Mouse (Mus musculus) neural tube, embryonic 15.5 days (tissue): ENCODE results near the gene Sox4. TPM values are rescaled to one million over a fixed set of nuclear protein-coding genes. Genes with fewer than 3 reads are reported as not detected.

ENCODE experiments used
- ATAC-seq: fragments of 200-750 bp; cut with Nextera tagmentation; 2 replicates; pipeline ENCODE4 v1.8.0; 2017; ENCODE audit warnings: mild to moderate bottlenecking, moderate TSS enrichment, moderate library complexity; ENCODE audit not compliant: low FRiP score
- H3K27ac ChIP-seq: fragments of 300-500 bp; sonication (generic); replicated peaks from 2 replicates; pipeline ENCODE4 v1.5.1; 2015; ENCODE audit warnings: mild to moderate bottlenecking, inconsistent platforms
- H3K27me3 ChIP-seq: fragments of 300-500 bp; sonication (generic); replicated peaks from 2 replicates; pipeline ENCODE4 v1.6.1; 2015; ENCODE audit warnings: inconsistent platforms
- H3K36me3 ChIP-seq: fragments of 300-500 bp; sonication (generic); 2 replicates; pipeline ENCODE4 v1.6.1; 2015; ENCODE audit warnings: inconsistent platforms
- H3K4me1 ChIP-seq: fragments of 300-500 bp; sonication (generic); 2 replicates; pipeline ENCODE4 v1.6.1; 2015; ENCODE audit warnings: inconsistent platforms
- H3K4me2 ChIP-seq: fragments of 300-500 bp; sonication (generic); 2 replicates; pipeline ENCODE4 v1.6.1; 2015; ENCODE audit warnings: inconsistent platforms, mild to moderate bottlenecking, moderate library complexity
- H3K4me3 ChIP-seq: fragments of 300-500 bp; sonication (generic); replicated peaks from 2 replicates; pipeline ENCODE4 v1.5.1; 2015; ENCODE audit warnings: mild to moderate bottlenecking, inconsistent platforms
- H3K9ac ChIP-seq: fragments of 300-500 bp; sonication (generic); replicated peaks from 2 replicates; pipeline ENCODE4 v1.6.1; 2015; ENCODE audit warnings: mild to moderate bottlenecking, inconsistent platforms
- H3K9me3 ChIP-seq: fragments of 300-500 bp; sonication (generic); replicated peaks from 2 replicates; pipeline ENCODE4 v1.6.1; 2016; ENCODE audit warnings: inconsistent platforms
- WGBS: fragments of 180-500 bp; shearing (Covaris S2); methylation state at CpG from one replicate; pipeline ENCODE4 v1.1.7; 2015; ENCODE audit warnings: mixed read lengths; 5-methylcytosine and 5-hydroxymethylcytosine counted together
- polyA plus RNA-seq: library from polyadenylated mRNA; unstranded; fragments of >200 nt; fragmentation: Nextera tagmentation; extraction: Ambion mirVana; gene quantifications from 2 replicates; pipeline ENCODE4 v1.2.1, GENCODE M21; 2015

Sox4 gene
- polyA plus RNA-seq, 1 experiment from 2014 or later: 108 TPM

DNA sequence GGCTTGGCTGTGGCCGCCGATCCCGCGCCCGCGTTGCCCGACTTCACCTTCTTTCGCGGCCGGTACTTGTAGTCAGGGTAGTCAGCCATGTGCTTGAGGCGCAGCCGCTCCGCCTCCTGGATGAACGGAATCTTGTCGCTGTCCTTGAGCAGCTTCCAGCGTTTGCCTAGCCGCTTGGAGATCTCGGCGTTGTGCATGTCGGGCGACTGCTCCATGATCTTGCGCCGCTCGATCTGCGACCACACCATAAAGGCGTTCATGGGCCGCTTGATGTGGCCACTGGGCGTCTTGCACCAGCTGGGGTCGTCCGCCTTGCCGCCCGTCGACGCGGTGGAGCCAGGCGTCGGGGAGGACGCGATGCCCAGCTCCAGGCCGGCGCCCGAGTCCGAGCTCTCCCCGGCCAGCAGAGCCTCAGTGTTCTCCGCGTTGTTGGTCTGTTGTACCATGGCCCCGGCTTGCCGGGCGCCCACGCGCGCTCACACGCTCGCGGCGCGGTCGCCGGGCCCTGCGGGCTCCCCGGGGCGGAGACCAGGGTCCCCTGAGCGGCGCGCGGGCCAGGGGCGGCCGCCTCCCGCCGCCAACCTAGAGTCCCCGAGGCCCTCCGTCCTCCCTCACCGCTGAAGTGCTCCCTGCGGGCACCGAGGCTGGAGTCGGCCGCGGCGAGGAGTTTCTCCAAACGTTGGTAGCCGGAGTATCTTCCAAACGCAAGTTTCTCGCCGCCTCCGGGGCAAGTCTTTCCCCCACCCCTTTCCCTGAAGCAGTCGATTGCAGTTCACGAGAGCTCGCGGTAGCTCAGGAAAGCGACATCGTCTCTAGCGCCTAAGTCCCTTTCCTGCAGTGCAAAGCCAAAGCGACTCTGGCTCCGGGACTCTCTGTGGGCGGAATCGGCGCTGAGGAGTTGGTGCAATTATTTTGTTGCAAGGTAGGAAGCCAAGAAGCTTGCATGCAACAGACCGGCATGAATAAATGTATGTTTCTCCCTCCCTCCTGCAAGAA lies 639 bp downstream of the Sox4 start:
- Histone ChIP-seq H3K9me3 (no peaks in the 10 kb centered on the region), H3K4me2 (peak overlapping the region; percentile 60), H3K4me1 (peaks cover 26% of the 10 kb centered on the region), H3K27me3 (no peaks in the 10 kb centered on the region), H3K36me3 (no peaks in the 10 kb centered on the region), H3K9ac (peak overlapping the region; percentile 99), H3K27ac (peak overlapping the region; percentile 98), H3K4me3 (peak overlapping the region; percentile 95)
- ATAC-seq: peak; percentile 60
- WGBS: under 1% methylated on average over 77 of the region's 98 CpGs

DNA sequence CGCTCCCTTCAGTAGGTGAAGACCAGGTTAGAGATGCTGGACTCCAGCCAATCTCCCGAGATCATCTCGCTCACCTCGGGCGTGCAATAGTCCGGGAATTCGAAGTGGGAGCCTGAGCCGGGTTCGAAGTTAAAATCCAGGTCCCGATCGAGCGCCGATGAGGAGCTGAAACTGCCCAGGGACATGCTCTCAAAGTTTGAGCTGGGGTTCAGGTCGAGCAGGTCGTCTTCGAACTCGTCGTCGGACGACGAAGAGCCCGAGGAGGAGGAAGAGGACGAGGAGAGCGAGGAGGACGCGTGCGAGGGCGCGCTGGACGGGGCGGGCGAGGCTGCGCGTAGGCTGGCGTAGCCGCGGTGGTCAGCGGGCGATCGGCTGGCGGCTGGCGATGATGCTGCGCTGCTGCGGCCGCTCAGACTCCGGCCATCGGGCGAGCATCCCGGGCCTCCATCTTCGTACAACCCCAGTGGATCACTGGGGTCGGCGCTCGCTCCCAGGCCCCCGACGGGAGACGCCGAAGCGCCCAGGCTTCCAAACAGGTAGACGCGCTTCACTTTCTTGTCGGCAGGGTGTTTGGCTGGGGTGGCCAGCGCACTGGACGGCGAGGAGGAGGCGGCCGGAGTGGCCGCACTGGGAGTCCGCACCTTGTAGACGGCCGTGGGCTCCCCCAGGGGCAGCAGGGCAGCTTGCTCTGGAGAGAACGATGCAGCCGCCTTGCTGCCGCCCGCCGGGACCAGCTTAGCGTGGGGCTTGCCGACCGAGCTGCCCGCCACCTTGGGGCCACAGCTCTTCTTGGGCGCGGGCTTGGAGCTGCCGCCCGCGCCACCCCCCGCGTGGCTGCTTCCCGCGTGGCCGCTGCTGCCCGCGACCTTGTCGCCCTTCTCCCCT lies 1.6 kb downstream of the Sox4 start:
- no peak for ATAC-seq
- WGBS: under 1% methylated on average over 90 of the region's 92 CpGs
- no peaks in the 10 kb centered on the region for H3K27me3 ChIP-seq
- H3K4me1 ChIP-seq: peaks cover 27% of the 10 kb centered on the region
- H3K9me3 ChIP-seq: no peaks in the 10 kb centered on the region
- H3K36me3 ChIP-seq: no peaks in the 10 kb centered on the region
- peak overlapping the region; percentile 60 for H3K4me2 ChIP-seq
- H3K4me3 ChIP-seq: peak overlapping the region; percentile 95
- peak overlapping the region; percentile 98 for H3K27ac ChIP-seq
- peak overlapping the region; percentile 99 for H3K9ac ChIP-seq

DNA sequence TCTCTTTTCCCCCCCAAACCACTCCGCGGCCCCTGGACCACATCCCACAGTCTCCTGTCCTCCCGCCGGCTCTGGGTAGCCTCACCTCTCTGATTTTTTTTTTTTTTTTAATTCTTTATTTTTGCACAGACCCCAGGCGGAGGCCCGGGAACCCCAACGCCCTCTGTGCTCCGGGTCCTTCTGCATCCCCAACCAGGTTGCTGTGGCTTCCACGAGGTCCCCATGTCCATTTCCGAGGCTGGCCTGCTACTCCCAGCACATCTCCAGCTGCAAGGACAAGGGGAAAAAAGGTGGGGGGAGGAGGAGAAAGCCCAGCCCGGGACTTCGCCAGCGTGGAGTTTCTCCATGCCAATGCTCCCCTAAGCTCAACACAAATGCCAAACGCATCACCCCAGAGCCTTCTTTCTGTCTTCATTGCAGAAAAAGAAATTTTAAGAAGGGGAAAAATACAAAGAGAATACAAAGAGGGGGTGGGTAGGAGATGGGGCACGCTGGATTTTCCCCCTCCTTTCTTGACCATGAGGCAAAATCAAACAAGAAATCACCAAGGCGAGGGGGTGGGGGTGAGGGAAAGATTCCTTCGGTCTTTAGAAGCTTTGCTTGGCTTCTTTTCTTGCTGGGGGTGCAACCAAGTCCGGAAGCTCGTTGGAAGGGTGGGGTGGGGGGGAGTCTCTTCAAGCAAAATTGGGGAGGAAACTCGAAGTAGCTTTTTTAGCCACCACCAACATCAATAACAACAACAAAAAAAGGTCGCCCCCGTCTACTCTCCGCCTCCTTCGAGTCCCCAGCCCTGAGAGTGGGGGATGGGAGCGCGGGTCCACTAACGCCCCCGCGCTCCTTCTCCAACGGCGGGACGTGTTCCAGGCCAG lies 2.7 kb downstream of the Sox4 start:
- H3K9ac ChIP-seq: peak overlapping the region; percentile 99
- peak overlapping the region; percentile 98 for H3K27ac ChIP-seq
- H3K36me3 ChIP-seq: no peaks in the 10 kb centered on the region
- peaks cover 31% of the 10 kb centered on the region for H3K4me1 ChIP-seq
- peak overlapping the region; percentile 95 for H3K4me3 ChIP-seq
- no peak for ATAC-seq
- peak overlapping the region; percentile 60 for H3K4me2 ChIP-seq
- H3K9me3 ChIP-seq: no peaks in the 10 kb centered on the region
- 0% methylated on average over 32 of the region's 32 CpGs for WGBS
- no peaks in the 10 kb centered on the region for H3K27me3 ChIP-seq

DNA sequence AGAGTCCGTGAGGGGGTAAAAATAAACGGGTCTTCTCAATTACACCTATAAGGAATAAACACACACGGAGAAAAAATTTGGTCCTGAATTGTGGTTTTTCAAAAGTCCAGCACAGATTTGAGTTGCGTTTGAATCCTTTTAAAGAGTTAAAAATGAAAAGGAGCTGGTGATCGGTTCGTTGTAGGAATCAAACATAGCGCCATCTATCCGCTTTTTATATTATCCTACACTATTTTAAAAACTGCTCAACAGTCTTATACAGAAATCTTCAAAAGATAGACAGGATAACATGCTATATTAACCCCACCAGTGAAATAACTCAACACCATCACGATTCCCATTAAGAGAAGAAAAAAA lies 3.3 kb downstream of the Sox4 start:
- no peaks in the 10 kb centered on the region for H3K36me3 ChIP-seq
- H3K27me3 ChIP-seq: no peaks in the 10 kb centered on the region
- H3K9me3 ChIP-seq: no peaks in the 10 kb centered on the region
- H3K4me3 ChIP-seq: peak overlapping the region; percentile 95
- H3K4me1 ChIP-seq: peaks cover 31% of the 10 kb centered on the region
- ATAC-seq: no peak
- under 1% methylated on average over 9 of the region's 9 CpGs for WGBS
- peak overlapping the region; percentile 99 for H3K9ac ChIP-seq
- H3K27ac ChIP-seq: peak overlapping the region; percentile 98
- peak overlapping the region; percentile 60 for H3K4me2 ChIP-seq

DNA sequence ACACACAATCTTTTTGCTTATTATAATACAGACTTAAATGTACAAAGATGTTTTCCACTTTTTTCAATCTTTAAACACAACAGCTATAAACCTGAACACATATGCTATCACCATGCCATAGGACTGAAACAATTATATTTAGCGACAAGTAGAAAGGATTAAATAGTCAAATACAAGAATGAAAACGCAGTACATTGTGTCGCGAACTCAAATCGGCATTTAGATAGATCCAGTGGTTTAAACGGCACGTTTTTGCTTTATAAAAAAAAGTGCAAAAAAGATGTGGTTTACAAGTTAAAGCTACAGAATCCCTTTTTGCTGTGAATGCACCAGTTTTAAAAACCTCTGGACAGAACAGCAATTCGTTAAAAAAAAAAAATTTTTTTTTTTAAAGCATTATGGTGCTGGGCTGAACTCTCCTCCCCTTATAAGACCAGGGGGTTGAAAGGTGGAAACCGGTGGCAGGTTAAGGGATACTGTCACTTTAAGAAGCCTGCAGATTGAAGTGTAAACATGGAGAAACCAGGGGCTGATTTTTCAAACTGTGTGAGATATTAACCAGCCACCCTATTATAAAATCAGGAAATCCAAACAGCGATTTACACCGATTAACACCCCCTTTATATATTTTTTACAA lies 4.1 kb downstream of the Sox4 start:
- peaks cover 27% of the 10 kb centered on the region for H3K4me1 ChIP-seq
- H3K27ac ChIP-seq: peak overlapping the region; percentile 86
- WGBS: 2% methylated on average over 11 of the region's 11 CpGs
- no peak for ATAC-seq
- H3K36me3 ChIP-seq: no peaks in the 10 kb centered on the region
- no peaks in the 10 kb centered on the region for H3K9me3 ChIP-seq
- peak overlapping the region; percentile 74 for H3K4me2 ChIP-seq
- peak overlapping the region; percentile 50 for H3K4me3 ChIP-seq
- no peaks in the 10 kb centered on the region for H3K27me3 ChIP-seq
- peak overlapping the region; percentile 59 for H3K9ac ChIP-seq

DNA sequence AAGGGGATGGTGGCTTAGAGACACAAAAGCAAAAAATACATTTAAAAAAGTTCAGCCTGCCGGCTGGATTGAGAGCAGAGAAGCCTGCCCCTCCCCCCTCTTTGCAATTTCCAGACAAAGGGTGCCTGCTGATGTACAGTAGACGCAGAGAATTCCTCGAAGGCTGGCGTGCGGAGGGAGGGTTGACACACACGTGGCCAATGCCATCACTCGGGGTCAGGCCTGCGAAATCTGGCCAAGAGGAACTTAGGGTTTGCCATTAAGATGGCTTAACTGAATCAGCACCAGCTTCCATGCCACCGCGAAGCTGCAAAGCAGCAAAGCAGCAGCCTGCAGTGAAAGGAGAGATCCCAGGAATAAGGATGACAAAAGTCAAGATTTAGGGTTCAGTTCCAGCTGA lies 5.0 kb downstream of the Sox4 start:
- Histone ChIP-seq H3K9me3 (no peaks in the 10 kb centered on the region), H3K4me3 (peak overlapping the region; percentile 50), H3K4me1 (peaks cover 21% of the 10 kb centered on the region), H3K4me2 (peak overlapping the region; percentile 74), H3K9ac (peak overlapping the region; percentile 59), H3K27ac (peak overlapping the region; percentile 86), H3K36me3 (no peaks in the 10 kb centered on the region), H3K27me3 (no peaks in the 10 kb centered on the region)
- no peak for ATAC-seq
- 1% methylated on average over 10 of the region's 10 CpGs for WGBS

DNA sequence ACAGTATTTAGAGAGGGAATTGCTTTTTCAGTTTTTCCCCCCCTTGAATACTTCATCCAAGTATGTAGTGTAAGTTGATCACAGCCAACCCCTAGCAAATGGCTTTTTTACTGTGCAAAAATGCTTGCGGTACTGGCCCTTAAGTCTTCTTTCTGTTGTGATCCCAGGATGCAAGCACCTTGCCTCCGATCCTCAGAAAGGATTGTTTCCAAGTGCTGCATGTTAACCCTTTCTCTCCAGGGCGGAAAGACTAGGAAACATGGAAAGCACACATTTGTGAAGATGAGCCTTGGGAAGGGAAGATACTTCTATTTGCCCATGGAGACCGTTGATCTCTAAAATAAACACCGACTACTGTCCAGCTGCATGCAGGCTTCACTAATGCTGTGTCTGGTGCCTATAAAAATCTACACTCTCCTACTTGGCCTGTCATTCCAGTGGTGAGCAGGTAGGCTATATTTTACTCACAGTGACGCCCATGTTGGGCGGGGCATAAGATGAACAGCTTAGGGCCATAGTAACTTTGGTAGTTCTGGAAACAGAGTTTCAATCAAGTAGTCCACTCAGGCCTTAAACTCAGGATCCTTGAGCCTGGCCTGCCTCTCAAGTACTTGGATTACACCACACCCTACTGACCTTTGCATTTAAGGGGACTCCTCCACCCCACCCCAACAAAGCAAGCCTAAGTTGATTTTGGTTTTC lies 5.6 kb downstream of the Sox4 start:
- WGBS: 14% methylated on average over 7 of the region's 7 CpGs
- H3K27ac ChIP-seq: peak overlapping the region; percentile 86
- ATAC-seq: no peak
- peak overlapping the region; percentile 74 for H3K4me2 ChIP-seq
- H3K27me3 ChIP-seq: no peaks in the 10 kb centered on the region
- peak overlapping the region; percentile 59 for H3K9ac ChIP-seq
- H3K9me3 ChIP-seq: no peaks in the 10 kb centered on the region
- H3K4me1 ChIP-seq: peaks cover 21% of the 10 kb centered on the region
- no peaks in the 10 kb centered on the region for H3K36me3 ChIP-seq
- peak overlapping the region; percentile 50 for H3K4me3 ChIP-seq

DNA sequence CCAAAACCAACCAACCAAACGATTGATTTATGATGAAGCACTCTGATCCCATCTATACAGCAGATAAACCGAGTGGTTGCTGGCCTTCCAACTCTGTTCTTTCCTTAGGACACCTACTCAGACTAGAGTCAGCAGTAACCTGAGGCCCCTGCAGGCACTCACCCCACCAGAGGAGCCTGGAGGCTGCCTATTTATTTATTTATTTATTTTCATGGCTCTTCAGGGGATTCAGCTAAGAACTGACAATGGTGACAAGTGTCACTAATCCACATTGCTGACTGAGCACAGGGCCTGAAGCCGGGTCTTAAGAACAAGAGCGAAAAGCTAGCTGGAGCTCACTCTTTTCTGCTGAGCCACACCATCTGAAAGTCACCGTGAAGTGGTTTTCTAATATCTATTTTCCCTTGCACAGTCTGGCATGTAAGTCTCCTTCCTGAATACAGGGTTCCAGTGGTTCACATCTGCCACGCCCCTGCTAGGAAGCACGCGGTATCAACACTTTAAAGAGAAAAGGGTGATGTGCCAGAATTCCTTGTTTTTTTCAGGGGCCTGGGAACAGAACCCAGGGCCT lies 6.9 kb downstream of the Sox4 start:
- H3K9ac ChIP-seq: no peak overlapping the region
- no peaks in the 10 kb centered on the region for H3K27me3 ChIP-seq
- H3K36me3 ChIP-seq: no peaks in the 10 kb centered on the region
- 0 out of 2 replicates have a peak overlapping the region, but pooled peaks have one; percentile 6 for H3K4me3 ChIP-seq
- H3K27ac ChIP-seq: peak overlapping the region; percentile 20; the same call in 1 of the 2 replicates
- WGBS: 41% methylated on average over 8 of the region's 8 CpGs
- H3K9me3 ChIP-seq: no peaks in the 10 kb centered on the region
- ATAC-seq: no peak
- peaks cover 21% of the 10 kb centered on the region for H3K4me1 ChIP-seq
- peak overlapping the region; percentile 74 for H3K4me2 ChIP-seq

DNA sequence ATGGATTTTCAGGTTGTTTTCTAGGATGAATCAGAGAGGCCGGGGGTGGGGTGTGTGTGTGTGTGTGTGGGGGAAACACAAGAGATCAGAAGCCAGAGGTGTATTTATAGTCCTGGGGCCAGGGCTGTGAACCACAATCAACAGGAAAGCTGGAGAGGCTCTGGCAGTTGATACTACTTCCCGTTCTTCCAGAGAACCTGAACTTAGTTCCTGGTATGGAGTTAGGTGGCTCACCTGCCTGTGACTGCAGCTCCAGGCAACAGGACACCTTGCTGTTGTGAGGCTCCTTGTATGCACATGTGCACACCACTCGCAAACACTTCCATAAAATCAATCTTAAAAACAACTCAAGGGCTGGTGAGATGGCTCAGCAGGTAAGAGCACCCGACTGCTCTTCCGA lies 7.8 kb downstream of the Sox4 start:
- no peak overlapping the region for H3K9ac ChIP-seq
- WGBS: 95% methylated on average over 5 of the region's 5 CpGs
- no peak overlapping the region for H3K27ac ChIP-seq

DNA sequence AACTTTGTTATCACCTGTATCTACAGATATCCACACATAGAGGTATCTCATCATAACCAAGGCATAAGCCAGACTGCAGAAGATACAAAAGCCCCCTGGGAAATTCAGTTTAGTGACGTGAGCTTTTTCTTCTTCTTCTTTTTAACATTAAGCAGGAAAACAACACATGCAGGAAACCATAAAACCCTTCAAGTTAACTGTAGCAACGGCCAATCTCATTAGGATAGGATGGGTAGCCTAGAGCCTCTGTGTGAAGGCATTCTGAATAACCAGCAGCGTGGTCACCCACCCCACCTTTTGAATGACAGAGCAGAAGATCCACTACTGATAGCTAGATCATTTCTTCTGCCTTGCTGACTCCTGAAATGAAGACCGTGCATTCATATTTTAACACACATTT lies 10.6 kb downstream of the Sox4 start:
- WGBS: 53% methylated on average over 4 of the region's 4 CpGs
- H3K36me3 ChIP-seq: no peaks in the 10 kb centered on the region
- no peaks in the 10 kb centered on the region for H3K27me3 ChIP-seq
- peaks cover 13% of the 10 kb centered on the region for H3K4me1 ChIP-seq
- H3K4me3 ChIP-seq: no peak overlapping the region
- ATAC-seq: no peak
- H3K9me3 ChIP-seq: no peaks in the 10 kb centered on the region
- no peak overlapping the region for H3K27ac ChIP-seq
- H3K4me2 ChIP-seq: no peak overlapping the region
- H3K9ac ChIP-seq: no peak overlapping the region

More for the DNA sequence above, 7.8 kb downstream of the Sox4 start:
- no peak for ATAC-seq
- Histone ChIP-seq H3K4me3 (no peak overlapping the region), H3K36me3 (no peaks in the 10 kb centered on the region), H3K4me1 (peaks cover 21% of the 10 kb centered on the region), H3K27me3 (no peaks in the 10 kb centered on the region), H3K4me2 (no peak overlapping the region), H3K9me3 (no peaks in the 10 kb centered on the region)
